Mouse (Mus musculus): ENCODE results near the gene Apol6.

GRCm38 (mm10) chr15:77095216-77095615 is 50.7 kb downstream of the Apol6 start:
- TF ChIP-seq CTCF (IDR thresholded peaks at IDR 0.05; ENCODE audit: extremely low read depth, insufficient read depth, insufficient read length, insufficient replicate concordance) (no peak), POLR2A (IDR thresholded peaks at IDR 0.05; ENCODE audit: low read depth, low read length) (no peak)

Measured in spleen, adult 2 months (tissue).